Mouse (Mus musculus): ENCODE results near the gene Accs. TPM values are rescaled to one million over a fixed set of nuclear protein-coding genes. Genes with fewer than 3 reads are reported as not detected.

Accs gene
- total and polyA plus RNA-seq, 2 experiments, result 4.1 to 7.2 TPM

- TF ChIP-seq POLR2A (IDR thresholded peaks at IDR 0.05; ENCODE audit: extremely low read depth, insufficient read depth, low read length) (no peak), CTCF (IDR thresholded peaks at IDR 0.05; ENCODE audit: low read depth, low read length) (peak; percentile 58)
- Histone ChIP-seq H3K27ac (replicated peaks; ENCODE audit: insufficient read depth, low read depth, low read length) (no peak overlapping the region), H3K4me1 (ENCODE audit: control insufficient read depth, insufficient read depth, low read length) (no peaks in the 10 kb centered on the region), H3K79me2 (ENCODE audit: control insufficient read depth, insufficient read depth, low read length) (no peaks in the 10 kb centered on the region), H3K9ac (ENCODE audit: low read depth, low read length) (no peak overlapping the region), H3K27me3 (ENCODE audit: control insufficient read depth, insufficient read depth, low read length) (no peaks in the 10 kb centered on the region), H3K36me3 (ENCODE audit: control insufficient read depth, insufficient read depth, low read length) (peaks cover 2% of the 10 kb centered on the region; the same call in 1 of the 2 replicates), H3K4me3 (ENCODE audit: insufficient read depth, low read depth, low read length) (no peak overlapping the region)
- WGBS, result 67% methylated on average over 4 of the region's 4 CpGs
- DNase-seq (ENCODE audit: extremely low read depth, low read depth, low spot score), result peak; percentile 76
These were observed 63.6 kb downstream of the Accs start for GRCm38 (mm10) chr2:93786175-93786574.

DNA sequence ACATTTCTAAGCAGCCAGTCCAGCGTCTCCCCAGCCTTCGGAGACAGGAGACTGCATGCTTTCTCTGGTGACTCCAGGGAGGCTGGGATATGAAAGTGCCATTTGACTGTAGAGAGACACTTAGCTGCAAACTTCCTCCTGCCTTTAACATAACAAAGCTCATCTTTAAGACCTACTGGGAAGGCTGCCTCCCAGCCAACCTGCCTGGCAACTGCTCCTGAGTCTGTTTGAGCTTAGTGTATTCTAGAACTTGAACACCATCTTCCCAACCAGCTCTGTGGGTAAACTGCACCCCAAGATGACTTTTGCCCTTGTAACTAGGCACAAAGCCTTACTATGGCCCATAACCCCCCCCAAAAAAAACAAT lies 64.3 kb downstream of the Accs start:
- no peak for DNase-seq (ENCODE audit: extremely low read depth, low read depth, low spot score)
- no peaks in the 10 kb centered on the region for H3K79me2 ChIP-seq (ENCODE audit: control insufficient read depth, insufficient read depth, low read length)
- peaks cover 2% of the 10 kb centered on the region; the same call in 1 of the 2 replicates for H3K36me3 ChIP-seq (ENCODE audit: control insufficient read depth, insufficient read depth, low read length)
- TF ChIP-seq POLR2A (IDR thresholded peaks at IDR 0.05; ENCODE audit: extremely low read depth, insufficient read depth, low read length) (no peak), CTCF (IDR thresholded peaks at IDR 0.05; ENCODE audit: low read depth, low read length) (no peak)
- no peak overlapping the region for H3K9ac ChIP-seq (ENCODE audit: low read depth, low read length)
- H3K27me3 ChIP-seq (ENCODE audit: control insufficient read depth, insufficient read depth, low read length), result no peaks in the 10 kb centered on the region
- no peaks in the 10 kb centered on the region for H3K4me1 ChIP-seq (ENCODE audit: control insufficient read depth, insufficient read depth, low read length)
- no peak overlapping the region for H3K27ac ChIP-seq (replicated peaks; ENCODE audit: insufficient read depth, low read depth, low read length)
- no peak overlapping the region for H3K4me3 ChIP-seq (ENCODE audit: insufficient read depth, low read depth, low read length)
- 89% methylated on average over 2 of the region's 2 CpGs for WGBS

GRCm38 (mm10) chr2:93784721-93785431 lies 64.9 kb downstream of the Accs start:
- H3K27me3 ChIP-seq (ENCODE audit: control insufficient read depth, insufficient read depth, low read length), result no peaks in the 10 kb centered on the region
- H3K9ac ChIP-seq (ENCODE audit: low read depth, low read length), result no peak overlapping the region
- no peak overlapping the region for H3K27ac ChIP-seq (replicated peaks; ENCODE audit: insufficient read depth, low read depth, low read length)
- DNase-seq (ENCODE audit: extremely low read depth, low read depth, low spot score), result no peak
- WGBS, result 83% methylated on average over 12 of the region's 12 CpGs
- no peaks in the 10 kb centered on the region for H3K4me1 ChIP-seq (ENCODE audit: control insufficient read depth, insufficient read depth, low read length)
- H3K4me3 ChIP-seq (ENCODE audit: insufficient read depth, low read depth, low read length), result no peak overlapping the region
- no peaks in the 10 kb centered on the region for H3K79me2 ChIP-seq (ENCODE audit: control insufficient read depth, insufficient read depth, low read length)
- TF ChIP-seq POLR2A (IDR thresholded peaks at IDR 0.05; ENCODE audit: extremely low read depth, insufficient read depth, low read length) (no peak), CTCF (IDR thresholded peaks at IDR 0.05; ENCODE audit: low read depth, low read length) (no peak)
- peaks cover 2% of the 10 kb centered on the region; the same call in 1 of the 2 replicates for H3K36me3 ChIP-seq (ENCODE audit: control insufficient read depth, insufficient read depth, low read length)

- no peak overlapping the region for H3K4me3 ChIP-seq (ENCODE audit: insufficient read depth, low read depth, low read length)
- peaks cover 2% of the 10 kb centered on the region; the same call in 1 of the 2 replicates for H3K36me3 ChIP-seq (ENCODE audit: control insufficient read depth, insufficient read depth, low read length)
- DNase-seq (ENCODE audit: extremely low read depth, low read depth, low spot score), result no peak
- no peak overlapping the region for H3K9ac ChIP-seq (ENCODE audit: low read depth, low read length)
- no peaks in the 10 kb centered on the region for H3K27me3 ChIP-seq (ENCODE audit: control insufficient read depth, insufficient read depth, low read length)
- no peak overlapping the region for H3K27ac ChIP-seq (replicated peaks; ENCODE audit: insufficient read depth, low read depth, low read length)
- H3K4me1 ChIP-seq (ENCODE audit: control insufficient read depth, insufficient read depth, low read length), result no peaks in the 10 kb centered on the region
- no peaks in the 10 kb centered on the region for H3K79me2 ChIP-seq (ENCODE audit: control insufficient read depth, insufficient read depth, low read length)
- 85% methylated on average over 9 of the region's 9 CpGs for WGBS
- TF ChIP-seq POLR2A (IDR thresholded peaks at IDR 0.05; ENCODE audit: extremely low read depth, insufficient read depth, low read length) (no peak), CTCF (IDR thresholded peaks at IDR 0.05; ENCODE audit: low read depth, low read length) (no peak)
These were observed 65.7 kb downstream of the Accs start for GRCm38 (mm10) chr2:93783926-93784539.

Other genes starting within 250 kb of the Accs start
- gene Alx4, start 207.6 kb downstream of the Accs start, total RNA-seq (2014; rRNA removed), result not detected in 2 replicates
- not detected in 2 replicates for gene Alx4, start 207.6 kb downstream of the Accs start, polyA plus RNA-seq (2012; rRNA removed)
- gene Ext2, start 27.4 kb downstream of the Accs start, total RNA-seq (2014; rRNA removed), result 14.1 and 21.5 TPM in 2 replicates
- 19.1 and 21.6 TPM in 2 replicates for gene Ext2, start 27.4 kb downstream of the Accs start, polyA plus RNA-seq (2012; rRNA removed)
- not detected in 2 replicates for gene Accsl, start 19.2 kb upstream of the Accs start, total RNA-seq (2014; rRNA removed)
- gene Accsl, start 19.2 kb upstream of the Accs start, polyA plus RNA-seq (2012; rRNA removed), result not detected in 2 replicates
- 0.46 and 0.94 TPM in 2 replicates for gene Gm13889, start 107.3 kb upstream of the Accs start, total RNA-seq (2014; rRNA removed)
- 3.5 and 4.3 TPM in 2 replicates for gene Gm13889, start 107.3 kb upstream of the Accs start, polyA plus RNA-seq (2012; rRNA removed)
- gene Gm27027, start 146.4 kb upstream of the Accs start, total RNA-seq (2014; rRNA removed), result not detected in 2 replicates
- gene Gm27027, start 146.4 kb upstream of the Accs start, polyA plus RNA-seq (2012; rRNA removed), result not detected in 2 replicates
- gene Alkbh3, start 160.9 kb upstream of the Accs start, total RNA-seq (2014; rRNA removed), result 24.9 and 27.9 TPM in 2 replicates
- 33.0 and 33.6 TPM in 2 replicates for gene Alkbh3, start 160.9 kb upstream of the Accs start, polyA plus RNA-seq (2012; rRNA removed)